Comparison of ENCODE assay signal across 8 mouse cellular contexts in the genomic region with DNA sequence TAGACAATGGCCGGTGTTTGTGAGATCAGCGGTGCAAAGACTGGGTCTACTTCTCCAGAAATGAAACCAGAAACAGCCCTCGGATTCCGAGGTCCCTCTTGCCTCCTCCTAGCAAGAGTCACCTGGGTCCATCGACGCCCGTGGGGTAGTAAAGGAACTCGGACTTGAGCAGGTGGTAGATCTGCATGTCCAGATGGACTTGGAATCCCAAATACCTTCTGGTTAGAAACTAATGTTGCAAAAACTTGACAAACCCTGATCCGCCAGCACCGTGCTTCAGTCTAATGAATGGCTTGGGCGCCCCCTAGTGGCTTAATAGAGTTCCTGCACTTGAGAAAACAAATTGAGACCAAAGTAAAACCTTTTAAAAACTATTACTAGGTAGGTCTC.
DNase-seq lines count a peak whose midpoint lies in the region; ATAC-seq lines count a peak whose summit lies in the region.

No protein-coding gene starts in this region.

- H3K4me1 ChIP-seq in brown adipose tissue, adult 24 weeks (ENCODE audit: control insufficient read depth, insufficient read depth, insufficient read length, low read length) = no peaks in the 10 kb centered on the region
- peaks cover 3 to 14% of the 10 kb centered on the region in 2 experiments; a peak in 3 of 4 replicates for H3K4me1 ChIP-seq in heart, embryonic 14.5 days (ENCODE audit: control insufficient read depth in 2 of 2, insufficient read depth in 2 of 2, low read length in 2 of 2)
- 0 out of 2 replicates have a peak, but pooled peaks cover 2% of the 10 kb centered on the region for H3K4me1 ChIP-seq in liver, embryonic 13.5 days (replicated peaks)
- peaks cover 3% of the 10 kb centered on the region; the same call in 1 of the 2 replicates for H3K4me1 ChIP-seq in stomach, embryonic 15.5 days

- DNase-seq in kidney, postnatal 14 days = peak; percentile 85
- peak; percentile 36 for DNase-seq in liver, embryonic 13.5 days
- peak; percentile 80 for DNase-seq in neural tube, embryonic 10.5 days (ENCODE audit: extremely low spot score, low spot score)

- H3K4me2 ChIP-seq in heart, embryonic 14.5 days (ENCODE audit: low read length) = peak overlapping the region; percentile 69
- H3K4me2 ChIP-seq in liver, embryonic 13.5 days = peak overlapping the region; percentile 67
- H3K4me2 ChIP-seq in stomach, embryonic 15.5 days = peak overlapping the region; percentile 62

- WGBS in heart, embryonic 14.5 days = under 1% methylated on average over 11 of the region's 11 CpGs
- under 1% methylated on average over 11 of the region's 11 CpGs for WGBS in liver, embryonic 13.5 days (ENCODE audit: insufficient replicate concordance)
- 2% methylated on average over 11 of the region's 11 CpGs for WGBS in stomach, embryonic 15.5 days

- no peaks in the 10 kb centered on the region for H3K27me3 ChIP-seq in heart, embryonic 14.5 days (ENCODE audit: control insufficient read depth, insufficient read depth, low read length)
- no peaks in the 10 kb centered on the region for H3K27me3 ChIP-seq in liver, embryonic 13.5 days
- no peaks in the 10 kb centered on the region for H3K27me3 ChIP-seq in stomach, embryonic 15.5 days (replicated peaks)

- H3K9me3 ChIP-seq in heart, embryonic 14.5 days (ENCODE audit: control insufficient read depth, low read length) = no peaks in the 10 kb centered on the region
- H3K9me3 ChIP-seq in liver, embryonic 13.5 days (replicated peaks) = no peaks in the 10 kb centered on the region
- no peaks in the 10 kb centered on the region for H3K9me3 ChIP-seq in stomach, embryonic 15.5 days

- ATAC-seq in CD4-positive, CD25-positive, alpha-beta regulatory T cell, adult 4 months = peak; percentile 83
- peak; percentile 71 for ATAC-seq in erythroid progenitor cell, adult 5-6 weeks (replicated peaks; ENCODE audit: low FRiP score, poor library complexity, severe bottlenecking)
- ATAC-seq in heart, embryonic 14.5 days (ENCODE audit: insufficient number of reproducible peaks, insufficient read depth, low FRiP score, low read depth) = no peak
- peak; percentile 51; the same call in 1 of the 2 replicates for ATAC-seq in liver, embryonic 13.5 days (ENCODE audit: low read depth)
- no peak for ATAC-seq in stomach, embryonic 15.5 days (ENCODE audit: insufficient read depth, low FRiP score, low read depth)

- peak overlapping the region; percentile 80 for H3K4me3 ChIP-seq in brown adipose tissue, adult 24 weeks (ENCODE audit: insufficient read depth, low read depth, low read length)
- peak overlapping the region; percentile 45 to 70 for H3K4me3 ChIP-seq in heart, embryonic 14.5 days (ENCODE audit: control insufficient read depth in 1 of 2, insufficient read depth in 1 of 2, low read depth in 1 of 2, low read length in 2 of 2)
- peak overlapping the region; percentile 58 for H3K4me3 ChIP-seq in liver, embryonic 13.5 days (replicated peaks)
- peak overlapping the region; percentile 51 for H3K4me3 ChIP-seq in stomach, embryonic 15.5 days (replicated peaks)

- no peak overlapping the region for H3K27ac ChIP-seq in brown adipose tissue, adult 24 weeks (replicated peaks; ENCODE audit: low read depth, low read length)
- H3K27ac ChIP-seq in heart, embryonic 14.5 days (replicated peaks in 1 of 2; ENCODE audit: control insufficient read depth in 1 of 2, insufficient read depth in 1 of 2, low read depth in 2 of 2, low read length in 2 of 2) = peak overlapping the region in 1 of 2 experiments; percentile 46; a peak in 1 of 4 replicates
- no peak overlapping the region for H3K27ac ChIP-seq in liver, embryonic 13.5 days
- no peak overlapping the region for H3K27ac ChIP-seq in stomach, embryonic 15.5 days

- peak overlapping the region; percentile 63 for H3K9ac ChIP-seq in heart, embryonic 14.5 days (ENCODE audit: low read length)
- H3K9ac ChIP-seq in liver, embryonic 13.5 days = peak overlapping the region; percentile 65; the same call in 1 of the 2 replicates
- no peak overlapping the region; the same call in 1 of the 2 replicates for H3K9ac ChIP-seq in stomach, embryonic 15.5 days

- H3K36me3 ChIP-seq in heart, embryonic 14.5 days (ENCODE audit: control insufficient read depth, insufficient read depth, low read length) = no peaks in the 10 kb centered on the region
- H3K36me3 ChIP-seq in liver, embryonic 13.5 days = no peaks in the 10 kb centered on the region
- no peaks in the 10 kb centered on the region for H3K36me3 ChIP-seq in stomach, embryonic 15.5 days

Comparison
In these comparisons a context has a peak if more than half of its experiments do, and no peak if none do; other contexts are left out.
1. ATAC-seq: peak in CD4-positive, CD25-positive, alpha-beta regulatory T cell, adult 4 months (single experiment), erythroid progenitor cell, adult 5-6 weeks (single experiment) and liver, embryonic 13.5 days (single experiment); none in heart, embryonic 14.5 days (single experiment) and stomach, embryonic 15.5 days (single experiment).
2. Peak in every context shown above with its lines, with median percentiles within 50 percentile points of each other: H3K4me3 ChIP-seq, H3K4me2 ChIP-seq and DNase-seq.